Mouse (Mus musculus) gastrocnemius, adult 18-20 months (tissue): ENCODE results near the gene 4930544G11Rik. TPM values are rescaled to one million over a fixed set of nuclear protein-coding genes. Genes with fewer than 3 reads are reported as not detected.

ENCODE experiments used
- DNase-seq: peaks from one replicate; pipeline ENCODE4 v3.0.0; 2021; ENCODE audit warnings: low spot score
- long read RNA-seq, 2 experiments: library from polyadenylated mRNA; stranded (forward); transcript quantifications; one replicate each; pipeline ENCODE4 v2.0.0; 2021
- total RNA-seq, 2 experiments: library from RNA; stranded (reverse); gene quantifications; 2 replicates each; pipeline ENCODE4 v1.2.3; 2021

The 4930544G11Rik gene
- total RNA-seq, result not detected
- long read RNA-seq, experiment 1, result 0 reads
- long read RNA-seq, experiment 2, result 0 reads

DNA sequence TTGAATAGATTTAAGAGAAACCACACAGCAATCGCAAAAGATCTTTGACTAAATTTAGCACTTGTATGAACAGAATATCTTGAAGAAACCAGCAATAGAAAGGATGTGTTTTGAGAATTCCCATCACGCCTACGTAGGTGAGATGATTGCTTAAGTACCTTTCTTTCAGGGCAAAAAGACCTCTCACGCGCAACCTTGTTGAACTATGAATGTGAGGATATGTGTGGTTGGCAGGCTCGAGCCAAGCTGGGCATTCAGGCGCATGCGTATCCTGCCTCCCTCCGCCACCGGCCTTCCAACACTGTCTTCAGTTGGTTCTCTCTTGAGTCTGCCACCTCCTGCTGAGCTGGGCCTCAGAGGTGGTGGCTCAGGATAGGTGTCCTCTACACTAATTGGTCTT, at the start of gene 4930544G11Rik:
Gene 4930544G11Rik (plus strand): TSS at position 301 of the 400 bp plus-strand sequence.
- DNase-seq, result no peak

DNA sequence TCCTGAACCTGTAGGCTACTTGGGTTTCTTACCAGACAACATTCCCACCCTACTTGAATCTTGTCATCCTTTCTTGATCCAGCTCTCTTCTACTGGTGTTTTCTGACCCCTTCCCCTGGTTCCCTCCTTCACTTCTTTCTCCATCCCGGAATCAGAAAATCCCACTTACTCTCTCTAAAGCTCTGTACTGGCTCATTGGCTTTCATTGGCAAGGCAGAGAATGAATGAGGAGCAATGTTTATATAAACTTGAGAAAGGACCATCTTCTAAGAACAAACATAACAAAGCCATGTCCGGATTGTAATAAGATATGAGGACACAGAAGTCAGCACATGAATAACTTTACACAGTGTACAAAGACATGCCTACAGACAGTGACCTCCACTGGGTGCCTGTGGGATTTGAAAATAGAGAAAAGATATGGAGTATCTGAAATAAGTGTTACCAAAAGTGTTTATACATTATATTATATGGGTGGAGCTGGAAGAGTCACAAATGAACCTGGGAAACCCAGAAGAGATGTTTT, 45.7 kb upstream of the 4930544G11Rik start:
- no peak for DNase-seq

DNA sequence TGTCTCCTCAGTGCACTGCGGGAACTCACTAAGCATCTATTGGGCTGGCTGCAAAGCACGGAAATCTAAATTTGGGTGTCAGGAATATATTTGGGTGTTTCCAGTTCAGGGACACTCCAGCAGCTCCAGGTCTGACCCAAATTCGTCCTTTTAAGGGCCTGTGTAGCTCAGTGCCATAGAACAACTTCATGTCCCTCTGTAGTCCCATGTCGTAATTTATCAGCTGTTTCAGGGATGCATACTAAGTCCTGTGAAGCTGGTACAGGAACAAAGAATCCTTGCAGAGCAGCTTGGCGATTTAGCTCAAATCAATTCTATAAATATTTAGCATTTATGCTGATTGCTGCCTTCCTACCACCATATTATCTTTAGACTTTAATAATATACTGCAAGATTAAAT, 37.0 kb upstream of the 4930544G11Rik start:
- DNase-seq, result no peak

DNA sequence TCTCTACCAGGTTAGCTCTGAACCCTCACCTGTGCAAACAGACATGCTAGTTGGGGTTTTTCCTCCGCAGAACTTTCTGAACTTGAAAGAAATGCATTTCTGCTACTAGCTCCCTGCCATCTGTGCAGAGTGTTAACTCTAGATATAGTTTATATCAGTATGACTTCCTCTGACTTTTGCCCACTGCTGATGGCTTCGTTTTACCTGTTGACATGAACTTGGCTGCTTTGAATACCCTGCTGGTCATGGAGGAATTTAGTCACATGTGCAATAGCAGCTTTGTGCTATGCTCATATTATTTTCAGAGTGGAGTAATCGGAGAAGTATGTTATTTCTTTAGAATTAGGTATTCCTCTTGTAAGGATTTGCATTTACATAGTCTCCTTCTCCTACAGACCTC, 30.7 kb upstream of the 4930544G11Rik start:
- no peak for DNase-seq

DNA sequence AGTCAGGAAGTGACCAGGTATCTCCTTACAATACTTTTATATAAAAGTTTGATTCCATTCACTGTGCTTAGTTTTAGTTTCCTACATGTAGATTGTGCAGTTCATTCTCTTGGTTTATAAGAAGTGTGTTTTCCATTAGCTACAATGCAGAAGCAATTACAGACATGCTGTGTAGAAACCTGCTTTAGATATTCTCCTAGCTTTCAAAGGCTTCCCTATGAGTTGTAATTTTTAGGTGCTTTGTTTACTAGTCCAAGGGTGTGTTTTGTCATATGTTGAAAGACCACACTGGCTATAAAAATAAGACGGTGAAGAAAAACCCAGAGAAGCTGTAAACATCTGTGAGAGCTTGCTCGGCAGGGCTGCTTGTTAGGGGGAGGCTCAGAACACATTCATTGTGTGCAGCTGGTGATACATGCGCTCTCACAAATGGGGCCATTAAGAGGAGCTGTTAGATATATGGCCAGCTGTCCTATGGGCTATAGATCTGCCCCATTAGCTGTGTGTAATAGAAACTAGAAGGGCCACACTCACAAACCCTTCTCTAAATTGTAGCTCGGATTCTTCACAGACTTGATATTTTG, 28.8 kb upstream of the 4930544G11Rik start:
- no peak for DNase-seq

DNA sequence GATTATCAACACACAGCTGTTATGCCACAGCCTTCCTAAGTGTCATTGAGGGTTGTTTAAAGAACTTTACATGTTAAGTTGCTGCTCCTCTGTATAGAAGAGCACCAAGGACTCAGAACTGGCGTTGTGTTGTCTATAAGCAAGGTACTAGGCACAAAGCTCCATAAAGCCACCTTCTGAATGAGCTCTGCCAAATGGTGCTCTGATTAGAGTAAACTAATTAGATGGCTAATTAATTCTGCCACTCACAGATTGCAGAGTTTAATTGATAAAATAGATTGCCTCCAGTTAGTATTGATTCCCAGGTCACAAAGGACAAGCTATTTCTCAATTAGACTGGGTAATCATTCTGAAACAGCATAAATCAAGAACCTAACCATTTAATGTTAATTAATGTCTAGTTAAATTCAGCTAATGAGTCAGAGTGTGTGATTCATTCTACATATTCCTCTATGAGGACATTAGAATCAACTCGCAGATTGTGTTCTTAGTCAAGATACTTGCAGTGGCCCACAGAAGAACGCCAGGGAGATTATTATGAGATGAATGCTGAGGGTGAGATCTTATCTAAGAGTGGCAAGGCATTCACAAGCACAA, 26.6 kb upstream of the 4930544G11Rik start:
- DNase-seq, result no peak

DNA sequence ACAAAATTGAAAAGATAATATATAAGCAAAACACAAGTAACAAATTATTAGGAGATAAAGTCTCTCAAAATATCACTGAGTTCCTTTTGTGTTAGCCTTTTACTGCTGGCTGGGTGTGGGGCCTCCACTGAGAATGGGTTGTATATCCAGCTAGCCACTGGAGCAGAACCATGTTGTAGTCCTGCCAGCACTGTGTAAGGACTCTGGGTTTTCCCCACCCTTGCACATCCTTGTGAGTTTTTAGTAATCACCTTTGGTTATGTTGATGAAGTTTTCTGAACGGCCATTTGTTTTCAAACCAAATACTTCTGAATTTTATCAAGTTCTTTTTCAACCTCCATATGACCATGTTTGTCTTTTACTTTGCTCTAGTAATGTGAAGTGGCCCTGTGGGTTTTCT, 21.9 kb upstream of the 4930544G11Rik start:
- DNase-seq, result no peak

DNA sequence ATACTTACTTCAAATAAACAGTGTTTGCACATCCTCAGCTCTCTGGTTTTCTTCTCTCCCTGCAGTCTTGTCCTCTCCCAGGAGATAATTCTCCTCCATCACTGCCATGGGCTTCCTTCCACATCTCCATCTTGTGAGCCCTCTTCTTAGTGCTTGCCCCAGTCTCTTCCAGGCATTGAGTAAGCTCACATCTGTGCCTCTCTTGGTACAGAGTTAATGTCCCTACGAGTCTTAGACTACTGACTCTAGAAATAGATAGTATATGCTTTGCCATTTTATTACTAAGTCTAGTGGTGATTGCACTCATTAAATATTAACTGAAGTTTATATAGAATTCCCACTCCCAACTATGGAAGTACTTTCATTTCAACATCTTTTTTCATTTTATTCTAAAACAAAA, 19.6 kb upstream of the 4930544G11Rik start:
- DNase-seq, result no peak

DNA sequence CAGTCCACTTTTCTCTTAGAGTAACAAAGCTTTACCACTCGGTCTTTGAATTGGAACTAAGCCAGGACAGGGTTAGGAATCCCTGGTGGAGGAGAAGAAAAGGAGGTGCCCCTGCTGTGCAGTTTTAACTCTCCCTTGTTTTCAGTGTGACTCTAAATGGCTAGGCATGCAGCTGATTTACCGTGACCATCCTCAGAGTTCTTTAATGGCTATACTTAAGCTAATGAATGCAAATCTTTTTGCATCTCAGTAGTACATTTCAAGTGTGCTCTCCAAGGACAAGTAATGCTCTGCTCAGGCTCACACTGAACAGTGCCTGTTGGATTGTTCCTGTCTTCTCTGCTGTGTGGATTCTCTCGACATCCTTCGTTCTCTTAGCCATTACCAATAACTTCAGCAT, 19.2 kb upstream of the 4930544G11Rik start:
- no peak for DNase-seq

DNA sequence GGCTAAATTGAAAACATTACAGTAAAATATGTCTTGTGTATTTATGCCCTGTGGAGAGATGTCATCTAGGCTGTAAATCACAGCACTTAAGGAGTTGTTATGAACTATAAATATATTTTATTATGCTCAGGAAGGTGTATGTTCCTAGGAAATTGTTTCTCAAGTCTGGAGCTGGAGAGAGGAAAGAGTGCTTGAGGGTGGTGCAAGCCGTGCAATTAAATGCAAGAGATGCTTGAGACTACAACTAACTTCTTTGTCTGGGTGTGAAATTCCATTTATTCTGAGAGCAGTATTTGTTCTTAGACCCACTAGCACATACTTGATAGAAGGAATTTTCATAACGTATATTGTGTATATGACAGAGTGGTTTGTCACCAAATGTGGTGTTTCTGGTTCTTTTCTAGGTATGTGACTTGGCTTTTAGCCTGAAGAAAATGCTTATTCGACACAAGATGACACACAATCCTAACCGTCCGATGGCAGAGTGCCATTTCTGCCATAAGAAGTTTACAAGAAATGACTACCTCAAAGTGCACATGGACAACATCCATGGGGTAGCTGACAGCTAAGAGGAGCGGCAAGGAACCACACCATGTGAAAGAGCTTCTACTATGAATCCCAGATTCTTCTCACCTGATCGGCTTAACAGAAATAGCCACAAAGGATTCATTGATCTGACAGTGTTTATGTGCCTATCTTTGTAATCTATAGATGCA, 16.7 kb upstream of the 4930544G11Rik start:
- DNase-seq, result no peak

DNA sequence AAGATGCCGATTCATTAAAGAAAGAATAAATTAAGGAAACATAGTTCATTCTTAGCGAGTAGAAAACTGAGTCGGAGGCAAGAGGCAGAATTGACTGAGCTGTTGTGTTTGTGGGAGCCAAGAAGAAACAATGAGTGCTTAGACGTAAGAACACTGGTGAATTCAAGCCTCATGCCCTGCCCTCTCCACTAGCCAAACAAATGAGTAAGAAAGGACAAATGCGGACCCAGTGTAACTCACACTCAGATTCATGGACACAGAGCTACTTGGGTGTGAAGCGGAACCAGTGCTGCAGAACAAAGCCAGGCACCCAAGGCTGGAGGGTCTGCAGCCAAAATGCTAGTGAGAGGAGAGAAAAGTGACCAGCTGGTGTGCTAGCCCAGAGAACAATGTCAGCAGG, 1.9 kb upstream of the 4930544G11Rik start:
- no peak for DNase-seq

DNA sequence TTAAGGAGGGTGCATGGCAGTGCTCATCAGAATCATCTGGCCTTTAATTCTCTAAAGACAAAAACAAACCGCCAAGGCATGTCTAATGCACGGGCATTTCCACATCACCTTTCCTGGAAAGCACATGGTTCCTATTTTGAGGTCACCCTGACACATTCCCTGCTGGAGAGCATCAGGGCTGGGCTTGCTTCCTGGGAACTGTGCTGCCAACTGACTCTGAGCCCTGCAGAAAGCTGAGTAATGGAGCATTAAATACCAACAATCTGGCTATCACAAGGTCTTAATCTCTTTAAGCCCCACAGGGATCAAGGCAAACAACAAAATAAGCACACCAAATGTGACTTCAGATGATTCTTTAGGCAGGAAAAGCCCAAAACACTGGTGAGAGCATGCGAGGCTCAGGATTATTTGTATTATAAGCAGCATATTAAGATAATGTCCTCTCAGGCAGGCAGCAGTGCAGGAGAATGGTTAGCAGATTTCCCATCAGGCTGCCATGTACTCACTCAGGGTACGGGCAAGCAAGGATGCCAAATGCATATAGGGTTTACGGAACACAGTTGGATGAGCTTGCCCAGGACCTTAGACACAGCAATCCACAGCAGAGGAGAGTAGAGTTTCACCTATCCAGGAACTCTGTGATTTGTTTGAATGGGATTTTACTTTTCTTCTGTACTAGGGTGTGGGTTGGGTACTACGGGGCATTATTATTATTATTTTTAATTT, 17.1 kb downstream of the 4930544G11Rik start:
- DNase-seq, result no peak

DNA sequence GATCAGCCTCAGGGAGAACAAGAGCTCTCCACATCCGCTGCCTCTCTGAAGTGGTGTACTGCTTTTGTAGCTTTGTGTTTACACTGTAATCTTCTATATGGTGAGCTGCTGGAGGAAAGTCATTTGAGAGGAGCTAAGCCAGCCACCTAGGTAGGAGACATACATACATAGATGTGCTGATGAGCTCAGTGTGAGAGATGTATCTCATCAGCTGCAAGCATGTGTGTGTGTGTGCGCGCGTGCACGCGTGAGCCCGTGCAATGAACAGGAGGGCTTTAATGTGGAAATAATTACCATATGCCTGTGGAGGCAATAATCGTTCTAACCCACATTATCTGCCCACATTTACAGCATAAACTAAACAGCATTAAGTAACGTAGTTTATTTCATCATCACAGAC, 18.0 kb downstream of the 4930544G11Rik start:
- DNase-seq, result no peak

DNA sequence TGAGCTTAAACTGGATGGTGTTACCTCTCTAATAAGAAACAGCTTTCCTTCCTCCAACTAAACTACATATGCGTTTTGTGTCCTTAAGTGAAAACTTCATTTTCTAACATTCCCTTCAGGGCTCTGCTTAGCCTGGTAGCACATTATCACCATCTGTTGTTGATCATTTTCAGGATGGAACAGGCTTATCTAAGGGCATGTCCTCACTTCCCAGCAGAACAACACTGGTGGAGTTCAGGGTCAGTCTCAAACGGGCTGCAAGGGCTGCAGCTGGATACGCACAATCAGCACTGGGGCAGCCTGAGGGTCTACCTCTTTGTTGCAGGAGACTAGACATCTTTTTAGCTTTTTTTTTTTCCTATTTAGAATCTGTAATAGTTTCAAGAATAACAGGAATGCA, 39.7 kb downstream of the 4930544G11Rik start:
- DNase-seq, result no peak

DNA sequence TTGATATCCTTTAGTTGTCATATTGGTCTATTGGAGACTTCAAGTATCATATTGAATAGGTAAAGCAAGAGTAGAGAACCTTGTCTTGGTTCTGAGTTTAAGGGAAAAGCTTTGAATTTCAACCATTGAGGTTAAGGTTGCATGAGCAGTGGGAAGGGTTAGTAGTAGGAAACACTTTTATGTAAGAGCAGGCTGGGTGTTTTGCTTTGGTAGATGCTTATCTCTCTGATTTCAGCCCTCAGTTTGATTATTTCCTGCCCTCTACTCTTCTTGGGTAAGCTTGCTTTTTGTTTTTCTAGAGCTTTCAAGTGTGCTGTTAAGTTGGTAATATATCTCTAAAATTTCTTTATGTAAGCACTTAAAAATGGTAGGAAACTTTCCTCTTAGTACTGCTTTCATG, 45.9 kb downstream of the 4930544G11Rik start:
- DNase-seq, result no peak

Other genes starting within 250 kb of the 4930544G11Rik start
- gene Prdm5, start 173.6 kb upstream of the 4930544G11Rik start, total RNA-seq, result 1 to 10 TPM; 1.4 to 1.5 TPM